Mouse (Mus musculus): Measurements from ENCODE around the gene Nf1. TPM values are rescaled to one million over a fixed set of nuclear protein-coding genes. Genes with fewer than 3 reads are reported as not detected.

The Nf1 gene
- total RNA-seq, 2 experiments from 2014 or later, result 60.4 to 69.7 TPM

Other genes starting within 250 kb of the Nf1 start
- 10 to 100 TPM in 1 of 2 experiments, 1 to 10 TPM in 1; 9.1 to 10.0 TPM for gene Ksr1, start 193.3 kb upstream of the Nf1 start, total RNA-seq (2021)
- gene Wsb1, start 85.0 kb upstream of the Nf1 start, total RNA-seq (2021), result 10 to 100 TPM; 39.2 to 49.4 TPM
- gene Gm9964, start 42.8 kb upstream of the Nf1 start, total RNA-seq (2021), result not detected
- 1 to 10 TPM; 5.4 to 5.6 TPM for gene Omg, start 164.4 kb downstream of the Nf1 start, total RNA-seq (2021)
- 1 to 10 TPM in 1 of 2 experiments, under 1 TPM in 1; 0.66 to 1.3 TPM for gene Evi2b, start 184.1 kb downstream of the Nf1 start, total RNA-seq (2021)
- gene Evi2, start 190.9 kb downstream of the Nf1 start, total RNA-seq (2021), result under 1 TPM; 0.10 TPM
- gene Evi2a, start 190.9 kb downstream of the Nf1 start, total RNA-seq (2021), result 1 to 10 TPM; 2.3 to 2.5 TPM

All from adrenal gland, postnatal 36 days (tissue).